Mouse (Mus musculus): ENCODE results near the gene Crnkl1. TPM values are rescaled to one million over a fixed set of nuclear protein-coding genes. Genes with fewer than 3 reads are reported as not detected.

Gene Crnkl1
- polyA plus RNA-seq, 1 experiment from 2014 or later: 20.7 TPM

DNA sequence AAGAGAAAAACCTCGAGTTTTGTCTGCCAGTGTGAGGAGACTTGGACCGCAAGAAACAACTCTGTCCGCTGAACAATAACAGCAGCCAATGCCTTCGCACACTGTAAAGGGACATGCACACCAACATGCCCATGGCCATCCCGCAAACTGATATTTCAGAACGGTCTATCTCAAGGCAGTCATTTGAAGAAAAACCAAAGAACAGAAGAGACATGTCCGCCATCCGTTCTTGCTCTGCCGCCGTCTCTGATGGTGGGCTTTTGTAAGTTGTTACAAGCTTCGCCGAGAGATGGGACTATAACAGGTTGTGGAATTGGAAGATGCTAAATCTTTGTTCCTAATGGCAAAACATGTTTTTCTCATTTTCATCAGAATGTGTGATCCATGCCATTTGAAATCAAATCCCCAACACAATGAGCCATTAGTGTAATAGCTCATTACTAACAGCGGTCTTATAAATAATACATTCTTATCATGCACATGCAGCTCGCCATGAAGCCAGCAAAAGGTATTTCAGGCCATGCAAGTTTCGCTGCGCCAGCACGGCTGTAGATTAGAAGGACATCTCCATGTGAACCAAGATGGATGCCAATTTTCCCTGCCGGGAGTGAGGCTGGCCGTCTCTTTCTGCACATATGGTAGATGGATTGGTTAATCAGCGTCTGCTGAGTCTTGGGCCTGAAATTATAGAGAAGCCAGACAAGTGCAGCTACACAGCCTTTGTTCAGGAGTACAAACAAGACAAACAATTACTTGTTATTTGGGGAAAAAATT, 36.6 kb upstream of the Crnkl1 start:
- no peak overlapping the region for H3K4me3 ChIP-seq (ENCODE audit: low read depth, low read length)
- no peak overlapping the region for H3K9ac ChIP-seq (replicated peaks; ENCODE audit: low read depth)
- 88% methylated on average over 20 of the region's 20 CpGs for WGBS
- no peaks in the 10 kb centered on the region for H3K4me1 ChIP-seq (ENCODE audit: insufficient read depth, low read depth, low read length)
- no peaks in the 10 kb centered on the region for H3K36me3 ChIP-seq (ENCODE audit: insufficient read depth, low read length)
- ATAC-seq (no peak), DNase-seq (ENCODE audit: low spot score) (no peak)
- no peak overlapping the region for H3K27ac ChIP-seq (ENCODE audit: low read length)
- no peaks in the 10 kb centered on the region for H3K27me3 ChIP-seq (replicated peaks; ENCODE audit: insufficient read depth, low read length)
- H3K4me2 ChIP-seq (replicated peaks; ENCODE audit: low read depth, low read length): no peak overlapping the region
- TF ChIP-seq CTCF (IDR thresholded peaks at IDR 0.05): no peak
- H3K9me3 ChIP-seq (ENCODE audit: low read length): no peaks in the 10 kb centered on the region

DNA sequence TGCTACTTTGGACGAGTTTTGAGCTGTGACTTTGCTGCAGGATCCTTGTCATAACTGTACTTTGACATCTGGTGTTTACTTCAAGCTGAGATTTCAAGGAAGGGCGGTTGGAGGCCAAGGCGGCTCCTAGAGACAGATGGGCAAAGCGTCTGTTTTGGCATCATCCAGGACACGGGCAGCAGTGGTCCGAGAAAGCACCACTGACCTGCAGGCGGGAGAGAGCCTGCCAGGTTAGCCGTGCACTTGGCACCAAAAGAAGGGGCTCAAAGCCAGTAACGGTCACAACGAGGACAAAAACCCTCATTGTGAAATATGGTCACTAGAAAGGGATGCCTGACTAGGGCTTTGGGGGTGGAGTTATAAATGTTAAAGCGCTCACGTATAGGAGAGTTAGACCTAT, 35.9 kb upstream of the Crnkl1 start:
- no peaks in the 10 kb centered on the region for H3K27me3 ChIP-seq (replicated peaks; ENCODE audit: insufficient read depth, low read length)
- DNase-seq (ENCODE audit: low spot score) (no peak), ATAC-seq (no peak)
- no peaks in the 10 kb centered on the region for H3K4me1 ChIP-seq (ENCODE audit: insufficient read depth, low read depth, low read length)
- TF ChIP-seq CTCF (IDR thresholded peaks at IDR 0.05) (no peak), EP300 (IDR thresholded peaks at IDR 0.05) (no peak)
- no peak overlapping the region for H3K27ac ChIP-seq (ENCODE audit: low read length)
- 72% methylated on average over 12 of the region's 12 CpGs for whole genome bisulfite sequencing
- H3K9ac ChIP-seq (replicated peaks; ENCODE audit: low read depth): no peak overlapping the region
- H3K4me3 ChIP-seq (ENCODE audit: low read depth, low read length): no peak overlapping the region
- no peaks in the 10 kb centered on the region for H3K36me3 ChIP-seq (ENCODE audit: insufficient read depth, low read length)
- no peak overlapping the region for H3K4me2 ChIP-seq (replicated peaks; ENCODE audit: low read depth, low read length)
- no peaks in the 10 kb centered on the region for H3K9me3 ChIP-seq (ENCODE audit: low read length)

DNA sequence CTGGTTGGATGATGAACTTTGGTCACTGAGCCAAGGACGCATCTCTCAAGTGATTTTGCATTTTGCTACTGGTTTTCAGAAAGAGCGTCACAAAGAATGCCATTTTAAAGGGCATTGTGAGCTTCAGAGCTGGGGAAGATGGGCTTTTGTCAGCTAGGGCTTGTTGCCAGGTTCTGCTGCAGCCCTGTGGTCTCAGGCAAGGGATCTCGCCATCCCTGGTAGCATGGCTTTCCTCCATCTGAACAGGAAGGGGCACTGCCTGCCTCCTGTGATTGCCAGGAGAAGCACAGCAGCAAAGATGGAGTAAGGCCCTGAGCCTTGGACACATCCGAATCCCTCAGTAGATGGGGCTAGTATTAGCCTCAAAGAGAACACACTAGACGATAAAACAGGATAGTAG, 27.0 kb upstream of the Crnkl1 start:
- Histone ChIP-seq H3K4me2 (replicated peaks; ENCODE audit: low read depth, low read length) (no peak overlapping the region), H3K36me3 (ENCODE audit: insufficient read depth, low read length) (no peaks in the 10 kb centered on the region), H3K9me3 (ENCODE audit: low read length) (no peaks in the 10 kb centered on the region), H3K27ac (ENCODE audit: low read length) (no peak overlapping the region), H3K27me3 (replicated peaks; ENCODE audit: insufficient read depth, low read length) (no peaks in the 10 kb centered on the region), H3K4me1 (ENCODE audit: insufficient read depth, low read depth, low read length) (no peaks in the 10 kb centered on the region), H3K4me3 (ENCODE audit: low read depth, low read length) (no peak overlapping the region), H3K9ac (replicated peaks; ENCODE audit: low read depth) (no peak overlapping the region)
- TF ChIP-seq EP300 (IDR thresholded peaks at IDR 0.05): no peak
- TF ChIP-seq CTCF (IDR thresholded peaks at IDR 0.05): no peak
- ATAC-seq: no peak
- 80% methylated on average over 5 of the region's 5 CpGs for WGBS
- no peak for DNase-seq (ENCODE audit: low spot score)

DNA sequence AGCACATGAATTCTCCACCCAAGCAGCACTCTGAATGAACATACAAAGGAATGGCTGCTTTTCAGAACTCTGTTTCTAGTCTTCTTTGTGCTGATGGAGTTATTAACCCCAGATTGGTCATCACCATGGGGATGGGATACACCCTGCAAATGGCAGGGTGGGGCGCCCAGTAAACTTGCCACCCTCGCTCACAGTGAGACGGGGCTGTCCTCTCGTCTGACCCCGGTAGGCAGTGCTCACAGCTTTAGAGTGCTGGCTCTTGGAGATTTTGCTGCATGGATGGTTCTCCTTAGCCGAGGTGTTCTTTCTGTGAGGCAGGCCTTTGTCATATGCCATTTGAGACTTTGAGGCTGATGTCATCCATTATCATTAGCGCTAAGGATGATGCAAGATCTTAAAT, 23.7 kb upstream of the Crnkl1 start:
- no peaks in the 10 kb centered on the region for H3K4me1 ChIP-seq (ENCODE audit: insufficient read depth, low read depth, low read length)
- 81% methylated on average over 7 of the region's 7 CpGs for WGBS
- DNase-seq (ENCODE audit: low spot score) (no peak), ATAC-seq (no peak)
- no peaks in the 10 kb centered on the region for H3K27me3 ChIP-seq (replicated peaks; ENCODE audit: insufficient read depth, low read length)
- no peak overlapping the region for H3K4me3 ChIP-seq (ENCODE audit: low read depth, low read length)
- no peak overlapping the region for H3K9ac ChIP-seq (replicated peaks; ENCODE audit: low read depth)
- H3K9me3 ChIP-seq (ENCODE audit: low read length): no peaks in the 10 kb centered on the region
- TF ChIP-seq CTCF (IDR thresholded peaks at IDR 0.05): no peak
- TF ChIP-seq EP300 (IDR thresholded peaks at IDR 0.05): no peak
- no peak overlapping the region for H3K27ac ChIP-seq (ENCODE audit: low read length)
- no peak overlapping the region for H3K4me2 ChIP-seq (replicated peaks; ENCODE audit: low read depth, low read length)
- no peaks in the 10 kb centered on the region for H3K36me3 ChIP-seq (ENCODE audit: insufficient read depth, low read length)

DNA sequence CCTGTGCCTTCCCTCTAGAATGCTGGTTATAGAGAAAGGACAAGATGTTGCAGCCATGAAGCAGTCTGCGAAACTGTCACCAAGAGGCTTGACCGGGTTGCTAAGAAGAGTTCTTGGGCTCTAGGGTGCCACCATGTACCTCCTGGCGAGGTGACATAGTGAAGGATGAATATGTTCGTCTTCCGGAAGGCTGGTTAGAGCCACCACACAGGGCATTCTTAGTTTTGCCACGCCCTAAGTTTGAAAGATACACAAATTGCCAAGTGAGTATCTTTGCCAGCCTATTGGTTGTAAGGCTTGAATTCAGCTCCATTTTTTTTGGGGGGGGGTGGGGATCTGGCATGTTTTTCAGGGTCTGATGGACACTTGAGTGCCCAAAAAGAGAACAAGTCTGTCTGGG, 23.3 kb upstream of the Crnkl1 start:
- H3K9ac ChIP-seq (replicated peaks; ENCODE audit: low read depth): no peak overlapping the region
- TF ChIP-seq CTCF (IDR thresholded peaks at IDR 0.05) (no peak), EP300 (IDR thresholded peaks at IDR 0.05) (no peak)
- no peaks in the 10 kb centered on the region for H3K36me3 ChIP-seq (ENCODE audit: insufficient read depth, low read length)
- H3K9me3 ChIP-seq (ENCODE audit: low read length): no peaks in the 10 kb centered on the region
- no peaks in the 10 kb centered on the region for H3K4me1 ChIP-seq (ENCODE audit: insufficient read depth, low read depth, low read length)
- H3K27ac ChIP-seq (ENCODE audit: low read length): no peak overlapping the region
- no peaks in the 10 kb centered on the region for H3K27me3 ChIP-seq (replicated peaks; ENCODE audit: insufficient read depth, low read length)
- DNase-seq (ENCODE audit: low spot score): no peak
- WGBS: 82% methylated on average over 6 of the region's 6 CpGs
- ATAC-seq: no peak
- H3K4me2 ChIP-seq (replicated peaks; ENCODE audit: low read depth, low read length): no peak overlapping the region
- no peak overlapping the region for H3K4me3 ChIP-seq (ENCODE audit: low read depth, low read length)

DNA sequence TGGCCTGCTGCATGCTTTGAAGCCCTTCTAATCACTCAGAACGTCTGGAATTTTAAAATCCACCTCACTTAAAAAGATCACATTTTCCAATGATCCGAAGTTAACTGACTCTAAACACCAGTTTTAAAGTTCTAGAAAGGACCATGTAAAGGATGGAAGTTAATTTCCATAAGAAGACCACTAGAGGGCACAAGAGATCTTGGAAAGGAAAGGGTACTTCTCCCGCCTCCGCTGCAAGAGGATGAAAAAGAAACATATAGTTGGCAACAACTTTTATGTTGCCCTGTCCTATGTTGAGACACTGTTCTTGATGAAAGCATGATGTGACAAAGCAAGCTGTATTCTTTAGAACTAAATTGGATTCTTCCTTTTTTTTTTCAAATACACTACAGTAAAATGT, 22.6 kb upstream of the Crnkl1 start:
- Histone ChIP-seq H3K4me3 (ENCODE audit: low read depth, low read length) (no peak overlapping the region), H3K27me3 (replicated peaks; ENCODE audit: insufficient read depth, low read length) (no peaks in the 10 kb centered on the region), H3K36me3 (ENCODE audit: insufficient read depth, low read length) (no peaks in the 10 kb centered on the region), H3K9ac (replicated peaks; ENCODE audit: low read depth) (no peak overlapping the region), H3K9me3 (ENCODE audit: low read length) (no peaks in the 10 kb centered on the region), H3K4me1 (ENCODE audit: insufficient read depth, low read depth, low read length) (no peaks in the 10 kb centered on the region), H3K4me2 (replicated peaks; ENCODE audit: low read depth, low read length) (no peak overlapping the region), H3K27ac (ENCODE audit: low read length) (no peak overlapping the region)
- DNase-seq (ENCODE audit: low spot score): peak; percentile 91
- WGBS: 15% methylated on average over 4 of the region's 4 CpGs
- ATAC-seq: no peak
- TF ChIP-seq CTCF (IDR thresholded peaks at IDR 0.05) (peak; percentile 81), EP300 (IDR thresholded peaks at IDR 0.05) (no peak)

DNA sequence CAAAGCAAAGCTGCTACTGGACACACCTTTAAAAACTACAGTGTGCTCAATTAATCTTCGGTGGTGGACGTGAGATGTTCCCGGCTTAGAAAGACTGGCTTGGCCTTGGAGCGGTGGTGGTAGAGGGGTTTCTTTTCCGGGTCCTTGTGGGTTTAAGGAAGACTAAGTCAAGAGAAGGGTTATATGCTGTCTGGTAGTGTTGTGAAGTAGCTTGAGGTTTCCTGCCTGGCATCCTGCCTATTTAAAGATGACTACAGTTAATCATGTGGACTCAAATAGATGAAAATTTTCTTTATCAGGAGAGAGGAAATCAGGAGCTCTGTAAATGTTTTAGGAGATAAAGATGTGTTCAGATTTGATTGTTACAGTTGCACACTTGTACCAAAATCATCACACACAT, 21.5 kb upstream of the Crnkl1 start:
- no peaks in the 10 kb centered on the region for H3K27me3 ChIP-seq (replicated peaks; ENCODE audit: insufficient read depth, low read length)
- H3K27ac ChIP-seq (ENCODE audit: low read length): no peak overlapping the region
- WGBS: 55% methylated on average over 5 of the region's 5 CpGs
- no peak overlapping the region for H3K9ac ChIP-seq (replicated peaks; ENCODE audit: low read depth)
- no peaks in the 10 kb centered on the region for H3K4me1 ChIP-seq (ENCODE audit: insufficient read depth, low read depth, low read length)
- no peaks in the 10 kb centered on the region for H3K36me3 ChIP-seq (ENCODE audit: insufficient read depth, low read length)
- ATAC-seq: no peak
- no peak overlapping the region for H3K4me3 ChIP-seq (ENCODE audit: low read depth, low read length)
- TF ChIP-seq EP300 (IDR thresholded peaks at IDR 0.05): no peak
- no peaks in the 10 kb centered on the region for H3K9me3 ChIP-seq (ENCODE audit: low read length)
- DNase-seq (ENCODE audit: low spot score): peak; percentile 11
- H3K4me2 ChIP-seq (replicated peaks; ENCODE audit: low read depth, low read length): no peak overlapping the region
